Mouse (Mus musculus): ENCODE measurements around the gene Fntb.
A peak's percentile ranks its signal among the peaks of the same experiment; 100 is the strongest.

Gene Fntb

GRCm38 (mm10) chr12:76924904-76925604 is 159.7 kb downstream of the Fntb start:
- DNase-seq = no peak

- no peak for DNase-seq
These were observed 161.1 kb downstream of the Fntb start for GRCm38 (mm10) chr12:76926338-76926945.

- DNase-seq = no peak
These were observed 161.6 kb downstream of the Fntb start for GRCm38 (mm10) chr12:76927012-76927411.

- DNase-seq = peak; percentile 41
These were observed 162.2 kb downstream of the Fntb start for GRCm38 (mm10) chr12:76927539-76927938.

GRCm38 (mm10) chr12:76930177-76930576 is 164.8 kb downstream of the Fntb start:
- DNase-seq = no peak

- DNase-seq = no peak
These were observed 166.6 kb downstream of the Fntb start for GRCm38 (mm10) chr12:76931739-76932687.

- no peak for DNase-seq
These were observed 167.3 kb downstream of the Fntb start for GRCm38 (mm10) chr12:76932688-76933060.

GRCm38 (mm10) chr12:76934438-76934837 is 169.0 kb downstream of the Fntb start:
- no peak for DNase-seq

GRCm38 (mm10) chr12:76936211-76936610 is 170.8 kb downstream of the Fntb start:
- DNase-seq = no peak

- DNase-seq = no peak
These were observed 172.6 kb downstream of the Fntb start for GRCm38 (mm10) chr12:76938013-76938412.

GRCm38 (mm10) chr12:76941524-76941923 is 176.1 kb downstream of the Fntb start:
- DNase-seq = no peak

- DNase-seq = no peak
These were observed 177.1 kb downstream of the Fntb start for GRCm38 (mm10) chr12:76942476-76942875.

- DNase-seq = no peak
These were observed 177.7 kb downstream of the Fntb start for GRCm38 (mm10) chr12:76943046-76943445.

- DNase-seq = no peak
These were observed 178.1 kb downstream of the Fntb start for GRCm38 (mm10) chr12:76943466-76943865.

- DNase-seq = no peak
These were observed 182.1 kb downstream of the Fntb start for GRCm38 (mm10) chr12:76947487-76947886.

- DNase-seq = no peak
These were observed 182.8 kb downstream of the Fntb start for GRCm38 (mm10) chr12:76948185-76948584.

- no peak for DNase-seq
These were observed 183.4 kb downstream of the Fntb start for GRCm38 (mm10) chr12:76948781-76949180.

GRCm38 (mm10) chr12:76950330-76950729 is 184.9 kb downstream of the Fntb start:
- no peak for DNase-seq

GRCm38 (mm10) chr12:76953750-76954363 is 188.5 kb downstream of the Fntb start:
- peak; percentile 70 for DNase-seq

- DNase-seq = peak; percentile 83
These were observed 189.5 kb downstream of the Fntb start for GRCm38 (mm10) chr12:76954698-76955423.

GRCm38 (mm10) chr12:76957688-76958087 is 192.3 kb downstream of the Fntb start:
- no peak for DNase-seq

All from kidney, adult 11 months (tissue).